Mouse (Mus musculus) kidney, postnatal 25 days (tissue): ENCODE measurements around the gene Cdk14.
"Not testable (repeated sequence)": the region's sequence is repeated elsewhere in the genome, so short reads cannot be mapped to it uniquely, and the experiment has no call there.

Experiments used
- DNase-seq, 2 experiments: peaks; one replicate each; pipeline ENCODE4 v3.0.0; 2021; ENCODE audit warnings: mixed read lengths in 2 of 2

Gene Cdk14

GRCm38 (mm10) chr5:5261725-5262296 is 158.3 kb downstream of the Cdk14 start:
- DNase-seq: no peak

- DNase-seq: no peak
Measured at GRCm38 (mm10) chr5:5260966-5261724, 159.0 kb downstream of the Cdk14 start.

DNA sequence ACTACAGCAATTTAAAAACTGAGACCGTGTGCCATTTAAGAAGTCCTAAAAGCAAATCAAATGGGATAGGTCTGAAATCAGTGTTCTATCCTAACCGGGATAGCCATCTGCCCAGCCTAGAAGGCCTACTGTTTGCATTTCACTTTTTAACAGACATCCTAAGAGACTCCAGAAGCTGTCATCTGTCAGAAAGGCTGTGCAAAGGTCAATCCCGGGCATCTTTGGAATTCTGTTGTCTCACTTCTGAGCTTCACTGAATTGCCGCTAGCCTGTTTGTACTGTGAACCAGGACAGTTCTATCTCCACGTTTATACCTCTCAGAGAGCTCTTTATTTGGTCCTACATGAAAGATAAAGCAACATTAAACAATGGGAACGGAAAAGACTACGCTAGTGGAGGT is 159.8 kb downstream of the Cdk14 start:
- DNase-seq: no peak

DNA sequence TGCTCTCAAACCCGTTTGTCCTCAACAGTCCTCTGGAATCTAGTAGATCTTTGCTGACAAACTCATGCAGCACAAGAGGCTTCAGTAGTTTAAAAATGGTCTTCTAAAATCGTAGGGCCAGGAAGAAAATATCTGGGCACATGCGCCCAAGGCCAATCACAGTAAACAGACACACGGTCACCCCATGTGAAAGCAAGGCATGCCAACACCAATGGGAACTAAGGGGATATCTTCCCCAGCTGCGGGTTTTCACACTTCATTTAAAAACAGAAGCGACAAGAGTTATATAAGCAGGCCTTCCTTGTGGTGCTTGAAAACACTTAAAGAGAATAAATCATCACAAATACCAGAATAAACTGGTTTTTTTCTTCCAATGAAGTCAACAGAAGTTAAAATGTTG is 165.7 kb downstream of the Cdk14 start:
- DNase-seq: no peak

GRCm38 (mm10) chr5:5253177-5253576 is 166.9 kb downstream of the Cdk14 start:
- no peak for DNase-seq

GRCm38 (mm10) chr5:5247671-5248070 is 172.4 kb downstream of the Cdk14 start:
- no peak for DNase-seq

DNA sequence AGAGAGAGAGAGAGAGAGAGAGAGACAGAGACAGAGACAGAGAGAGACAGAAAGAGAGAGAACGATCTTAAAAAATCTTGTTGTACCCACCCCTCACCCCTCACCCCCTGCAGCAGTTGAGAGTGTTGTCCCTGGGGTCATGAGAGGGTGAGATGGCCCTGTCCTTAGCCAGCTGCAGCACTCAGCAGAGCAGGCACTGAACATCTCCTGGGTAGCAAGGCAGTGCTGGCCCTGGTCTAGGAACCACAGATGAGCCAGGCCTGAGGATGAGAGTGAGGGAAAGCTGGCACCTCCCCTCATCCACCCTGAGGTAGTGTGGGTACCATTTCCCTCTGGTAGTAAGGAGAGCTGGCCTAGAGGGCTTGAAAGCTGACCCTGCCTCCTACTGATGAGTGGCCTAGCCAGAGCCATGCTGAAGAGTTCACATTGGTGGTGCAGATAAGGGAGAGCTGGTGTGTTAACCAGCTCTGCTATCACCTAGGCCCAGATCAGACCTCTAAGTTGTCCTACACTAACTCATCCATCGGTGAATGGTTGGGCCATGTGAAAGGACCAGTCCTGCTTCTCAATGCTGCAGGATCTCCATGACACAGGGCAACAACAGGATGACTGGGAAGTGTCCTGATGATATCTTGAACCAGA is 173.5 kb downstream of the Cdk14 start:
- no peak for DNase-seq

DNA sequence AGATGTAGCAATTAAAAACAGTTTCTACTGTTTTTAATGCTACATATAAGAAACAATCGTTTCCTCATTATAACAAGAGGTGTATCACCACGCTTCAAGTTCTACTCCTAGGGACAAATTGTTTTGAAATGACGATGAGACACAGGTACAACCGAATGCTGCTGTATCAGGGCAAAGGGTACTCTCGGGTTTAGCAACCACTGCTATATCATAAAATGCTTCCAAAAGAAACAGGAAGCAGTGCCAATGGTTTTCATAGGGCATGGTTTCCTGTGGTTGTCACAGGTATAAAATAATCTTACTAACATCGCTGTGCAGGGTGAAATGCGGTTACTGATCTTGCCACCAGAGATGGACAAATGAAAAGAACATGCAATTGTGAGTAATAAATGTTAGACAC is 174.9 kb downstream of the Cdk14 start:
- DNase-seq: no peak

GRCm38 (mm10) chr5:5243648-5244047 is 176.5 kb downstream of the Cdk14 start:
- no peak for DNase-seq

DNA sequence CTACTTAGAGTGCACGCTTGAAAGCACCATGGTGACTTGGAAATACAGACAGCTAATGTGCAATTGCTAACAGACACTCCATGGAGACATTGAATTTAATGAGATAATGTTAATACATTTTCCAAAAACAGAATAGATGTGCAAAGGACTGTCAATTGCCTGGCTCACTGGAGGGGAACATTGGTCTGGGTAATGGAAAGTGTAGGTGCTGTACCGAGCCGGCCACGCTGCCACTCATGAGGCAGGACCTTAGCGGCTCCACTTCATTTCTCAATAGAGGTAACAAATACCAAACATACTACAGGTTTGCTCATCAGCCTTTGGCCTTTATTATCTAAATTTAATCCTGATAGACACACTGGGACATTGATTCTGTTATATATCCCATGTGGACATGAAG is 177.4 kb downstream of the Cdk14 start:
- no peak for DNase-seq

DNA sequence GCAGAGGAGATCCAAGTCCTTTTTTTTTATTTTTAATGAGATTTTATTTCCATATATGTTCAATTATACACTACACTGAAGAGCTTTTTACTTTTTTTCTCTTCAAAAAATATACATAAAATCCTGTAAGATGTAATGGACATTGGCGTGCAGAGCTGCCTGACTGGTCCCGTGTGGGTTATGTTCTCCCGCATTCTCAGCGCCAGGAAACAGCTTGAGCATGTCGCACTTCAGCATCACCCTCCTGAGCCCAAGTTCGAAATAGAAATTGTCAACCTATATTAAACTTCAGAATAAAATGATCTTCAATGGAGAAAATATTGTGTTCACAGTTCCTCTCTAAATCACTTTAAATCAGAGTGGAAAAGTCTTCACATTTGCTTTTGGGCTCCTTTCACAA is 179.0 kb downstream of the Cdk14 start:
- no peak for DNase-seq

- DNase-seq: no peak
Measured at GRCm38 (mm10) chr5:5240121-5240520, 180.0 kb downstream of the Cdk14 start.

- DNase-seq: not testable (repeated sequence)
Measured at GRCm38 (mm10) chr5:5234935-5235334, 185.2 kb downstream of the Cdk14 start.

GRCm38 (mm10) chr5:5226966-5227365 is 193.1 kb downstream of the Cdk14 start:
- DNase-seq: no peak

DNA sequence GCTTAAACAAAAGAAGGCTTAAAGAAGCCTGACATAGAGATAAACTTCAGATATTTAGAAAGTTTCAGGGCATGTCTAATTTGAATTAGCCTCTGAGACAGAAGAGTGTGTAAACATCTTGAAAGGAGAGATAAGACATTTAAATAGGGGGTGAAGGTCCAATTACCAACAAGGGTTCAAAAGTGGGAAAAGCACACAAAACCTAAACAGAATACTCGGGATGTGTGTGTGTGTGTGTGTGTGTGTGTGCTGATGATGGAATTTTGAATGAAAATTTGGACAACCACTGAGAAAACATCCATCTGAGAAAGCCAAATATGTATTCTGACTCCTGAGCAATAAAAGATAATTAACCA is 208.4 kb downstream of the Cdk14 start:
- no peak for DNase-seq

DNA sequence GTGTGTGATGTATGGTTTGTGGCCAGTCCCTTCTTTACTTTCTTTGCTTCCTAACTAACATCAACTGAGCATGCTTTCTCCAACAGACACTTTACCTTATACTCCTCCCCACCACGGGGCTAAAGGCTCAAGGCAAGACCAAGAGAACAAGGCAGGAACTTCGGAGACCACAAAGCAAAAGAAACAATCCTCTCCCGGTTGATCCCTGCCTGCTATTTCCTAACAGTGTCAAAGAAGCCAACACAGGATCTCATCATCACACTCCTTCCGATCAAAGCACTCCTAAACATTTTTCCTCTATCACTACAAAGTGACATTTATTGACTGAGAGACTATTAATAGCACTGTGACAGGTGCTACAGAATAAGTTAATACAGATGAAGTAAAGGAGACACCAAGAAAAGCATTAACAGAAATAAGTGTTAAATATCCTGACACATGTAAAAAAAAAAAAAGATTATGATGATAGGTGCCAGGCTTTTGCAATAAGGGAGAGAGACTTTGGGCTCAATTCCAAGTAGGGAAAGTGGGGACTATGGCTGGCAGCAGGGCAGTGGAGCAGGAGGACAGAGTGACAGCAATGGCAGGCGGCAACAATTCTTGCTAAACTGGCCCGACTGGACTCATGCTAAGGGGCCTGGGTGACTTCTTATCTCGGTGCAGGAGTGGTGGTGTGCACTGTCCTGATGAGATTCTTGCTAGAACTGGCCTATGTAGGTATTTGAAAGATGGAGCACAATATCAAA is 208.9 kb downstream of the Cdk14 start:
- no peak for DNase-seq

- DNase-seq: no peak
Measured at GRCm38 (mm10) chr5:5208016-5208415, 212.1 kb downstream of the Cdk14 start.

DNA sequence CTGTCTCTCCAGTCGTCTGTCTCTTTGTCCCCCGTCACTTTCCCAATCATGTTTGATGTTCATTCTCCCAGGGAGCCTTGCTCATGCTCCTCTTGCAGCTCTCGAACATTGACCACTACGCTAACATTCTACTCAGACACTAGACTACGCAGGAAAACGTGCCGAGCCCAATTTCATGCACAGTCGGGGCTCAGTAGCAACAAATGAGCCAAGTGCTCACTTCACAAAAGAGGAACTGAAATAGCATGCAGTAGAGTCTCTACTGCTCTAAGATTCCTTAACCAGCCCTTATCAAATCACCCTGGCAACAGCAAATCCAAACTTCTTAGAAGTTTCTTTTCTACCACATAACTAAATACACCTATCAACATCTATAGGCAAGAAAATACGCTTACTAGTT is 214.1 kb downstream of the Cdk14 start:
- DNase-seq: no peak

GRCm38 (mm10) chr5:5194562-5195221 is 225.4 kb downstream of the Cdk14 start:
- DNase-seq: no peak

DNA sequence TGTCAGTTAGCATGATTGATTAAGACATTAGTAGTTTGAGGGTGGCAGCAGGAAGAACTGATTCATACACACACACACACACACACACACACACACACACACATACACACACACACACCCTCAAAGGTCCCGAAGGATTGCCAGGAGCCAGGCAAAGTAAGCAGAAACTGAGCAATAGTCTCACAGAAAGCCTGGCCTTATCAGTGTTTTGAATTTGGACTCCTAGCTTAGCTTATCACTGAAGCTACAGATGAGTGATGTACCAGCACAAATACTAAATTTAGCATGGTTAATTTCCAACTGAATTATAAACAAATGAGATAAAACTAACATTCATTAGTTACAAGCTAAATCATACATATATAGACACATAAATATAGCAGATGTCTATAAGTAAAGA is 230.5 kb downstream of the Cdk14 start:
- DNase-seq: no peak

DNA sequence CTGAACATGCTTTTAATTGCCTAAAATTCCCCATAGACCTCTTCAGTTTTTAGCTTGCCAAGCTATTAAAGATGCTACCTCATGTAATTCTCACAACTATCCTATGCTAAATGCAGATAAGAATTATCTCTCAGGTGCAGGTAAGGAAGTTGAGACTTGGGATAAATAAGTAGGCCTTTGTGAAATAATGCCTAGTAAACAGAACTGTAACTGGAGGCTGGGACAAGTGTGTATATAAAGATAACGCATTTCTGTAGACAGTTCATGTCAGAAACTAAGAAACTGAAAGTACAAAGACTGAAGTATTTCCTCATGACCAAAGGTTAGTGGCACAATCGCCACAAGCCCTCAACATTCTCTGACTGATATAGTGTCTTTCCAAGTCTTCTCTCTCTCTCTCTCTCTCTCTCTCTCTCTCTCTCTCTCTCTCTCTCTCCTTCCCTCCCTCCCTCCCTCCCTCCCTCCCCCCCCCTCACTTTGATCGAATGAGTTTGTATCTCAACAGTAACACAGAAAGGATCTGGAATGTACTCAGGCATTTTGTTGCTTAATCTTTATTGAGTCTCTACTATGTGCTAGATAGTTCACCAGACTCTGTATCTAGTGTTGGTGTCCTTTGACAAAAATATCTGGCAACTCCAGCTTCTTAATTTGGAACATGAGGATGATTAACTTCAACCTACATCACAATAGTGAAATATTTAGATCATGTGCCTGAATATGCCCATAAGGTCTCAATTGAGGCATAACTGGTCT is 233.9 kb downstream of the Cdk14 start:
- DNase-seq: no peak

DNA sequence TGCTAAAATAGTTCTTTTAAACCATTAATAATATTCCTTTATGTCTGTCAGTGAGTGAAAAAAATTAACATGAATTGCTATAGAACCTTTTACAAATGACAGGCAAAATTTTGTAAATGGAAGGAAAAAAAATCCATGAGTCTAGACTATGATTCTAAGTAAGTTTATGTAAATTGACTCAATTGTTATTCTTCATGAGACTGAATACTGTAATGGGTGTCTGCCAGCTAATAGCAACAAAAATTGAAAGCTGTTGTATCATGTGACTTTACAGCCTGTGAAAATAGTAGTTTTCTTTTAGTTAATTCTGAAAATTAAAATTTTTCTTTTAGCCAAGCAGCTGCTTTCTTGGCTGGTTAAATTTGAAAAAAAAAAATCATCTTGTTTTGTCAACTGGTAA is 234.6 kb downstream of the Cdk14 start:
- no peak for DNase-seq
